Mouse (Mus musculus) T-helper 1 cell (primary cell): ENCODE measurements around the gene Map3k9.

ENCODE experiments used
- in situ Hi-C: fragments of 300-600 bp; cut with MboI, MseI; formaldehyde crosslinking; loops from one replicate; pipeline ENCODE4 v1.15.1; 2025; ENCODE audit warnings: high pct_unique_total_duplicates

Gene Map3k9

DNA sequence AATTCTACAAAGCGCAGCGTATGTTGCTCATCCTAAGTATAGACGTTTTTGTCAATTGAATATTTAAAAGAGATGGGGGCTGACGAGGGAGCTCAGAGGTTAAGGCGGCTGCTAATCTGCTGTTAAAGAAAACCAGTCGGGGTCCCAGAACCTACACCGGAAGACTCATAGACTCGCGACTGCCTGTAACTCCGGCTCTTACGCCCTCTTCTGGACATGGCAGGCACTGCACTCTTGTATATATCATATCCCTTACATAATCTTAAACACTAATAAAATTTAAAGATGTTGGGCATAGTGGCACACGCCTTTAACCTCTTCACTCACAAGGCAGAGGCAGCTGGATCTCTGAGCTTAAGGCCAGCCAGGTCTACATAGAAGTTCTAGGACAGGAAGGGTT is 6.3 kb upstream of the Map3k9 start:
- in situ Hi-C loops, result no loop called here

DNA sequence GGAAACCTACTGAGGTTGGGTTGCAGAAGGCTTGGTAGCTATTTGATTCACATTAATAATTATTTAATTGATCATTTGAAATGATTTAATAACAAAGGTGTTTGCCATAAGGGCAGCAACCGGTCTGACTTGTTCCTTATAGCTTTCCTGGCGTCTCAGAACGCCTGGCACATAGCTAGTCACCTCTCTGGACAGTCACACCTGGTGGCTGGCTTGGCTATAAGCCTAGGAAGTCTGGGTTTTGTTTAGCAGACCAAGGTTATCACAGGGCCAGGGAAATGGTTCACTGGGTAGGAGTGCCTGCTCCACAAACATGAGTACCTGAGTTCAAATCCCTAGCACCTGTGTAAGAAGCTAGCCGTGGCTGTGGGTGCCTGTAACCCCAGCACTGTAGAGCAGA is 2.3 kb upstream of the Map3k9 start:
- in situ Hi-C loops, result no loop called here

DNA sequence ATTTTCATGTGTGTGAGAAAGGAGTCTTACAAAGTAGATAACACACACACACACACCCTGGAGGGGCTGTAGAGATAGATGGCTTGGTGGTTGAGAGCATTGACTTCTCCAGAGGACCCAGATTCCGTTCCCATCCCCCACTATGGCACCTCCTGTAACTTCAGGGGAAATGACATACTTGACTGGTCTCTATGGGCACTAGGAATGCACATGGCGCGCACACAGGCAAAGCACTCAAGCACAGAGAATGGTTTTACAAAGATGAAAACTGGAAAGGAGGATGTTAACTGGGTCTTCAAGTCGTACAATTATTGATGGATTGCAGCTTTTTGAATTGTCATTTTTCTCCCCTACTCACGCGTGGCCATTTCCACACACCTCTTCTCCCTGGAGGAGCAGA is 1.6 kb upstream of the Map3k9 start:
- in situ Hi-C loops, result no loop called here

DNA sequence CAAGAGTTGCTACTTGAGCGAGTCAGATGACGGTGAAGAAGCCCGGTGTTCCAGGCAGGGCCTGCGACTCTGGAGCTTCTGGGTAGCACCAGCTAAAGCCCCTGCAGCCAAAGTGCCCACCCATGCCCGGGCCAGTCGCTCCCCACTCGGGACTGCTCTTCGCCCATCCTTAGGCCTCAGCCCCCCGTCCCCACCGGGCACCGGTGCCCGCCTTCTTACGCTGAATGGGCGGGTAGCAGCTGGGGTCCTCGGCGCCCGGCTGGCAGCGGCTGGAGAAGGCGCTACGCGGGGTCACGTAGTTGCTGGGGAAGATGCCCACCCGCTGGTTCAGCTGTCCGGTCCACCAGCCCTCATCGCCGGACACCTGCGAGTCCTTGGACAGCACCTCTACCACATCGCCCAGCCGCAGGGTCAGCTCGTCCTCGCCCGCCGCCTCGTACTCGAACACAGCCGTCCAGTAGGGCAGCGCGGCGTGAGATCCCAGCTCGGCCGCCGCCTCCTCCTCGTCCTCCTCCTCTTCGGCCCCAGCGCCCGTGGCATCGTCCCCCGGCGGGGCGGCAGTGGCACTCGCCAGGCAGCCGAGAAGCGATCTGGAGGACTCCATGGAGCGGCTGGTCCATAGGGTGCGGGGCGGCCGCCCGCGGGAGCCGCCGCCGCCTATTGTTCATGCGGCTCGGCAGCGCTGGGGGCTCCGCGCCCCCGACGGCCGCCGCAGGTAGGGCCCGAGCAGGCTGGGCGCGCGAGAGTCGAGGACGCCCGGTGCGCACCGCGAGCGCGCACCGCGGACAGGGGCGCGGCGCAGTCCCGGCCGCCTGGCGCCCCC is 493 bp downstream of the Map3k9 start:
- in situ Hi-C loops, result no loop called here

DNA sequence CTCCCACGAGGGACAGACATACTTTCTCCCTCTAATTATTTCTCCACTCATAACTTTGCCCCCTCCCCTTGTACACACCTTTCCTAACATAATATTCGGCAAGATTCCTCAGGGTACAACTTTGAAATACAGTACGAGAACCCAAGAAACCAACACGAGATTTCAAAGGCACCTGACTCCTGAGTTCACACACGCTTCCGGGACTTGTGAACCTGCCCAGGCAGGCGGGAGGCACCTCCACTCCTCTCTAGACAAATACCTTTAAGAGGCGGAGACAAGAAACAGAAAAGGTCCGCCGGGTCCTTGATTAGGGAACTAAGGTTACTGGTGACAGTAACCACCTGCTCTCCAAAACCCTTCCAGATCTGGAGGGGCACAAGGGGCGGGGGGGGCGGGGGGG is 1.1 kb downstream of the Map3k9 start:
- in situ Hi-C loops, result no loop called here

DNA sequence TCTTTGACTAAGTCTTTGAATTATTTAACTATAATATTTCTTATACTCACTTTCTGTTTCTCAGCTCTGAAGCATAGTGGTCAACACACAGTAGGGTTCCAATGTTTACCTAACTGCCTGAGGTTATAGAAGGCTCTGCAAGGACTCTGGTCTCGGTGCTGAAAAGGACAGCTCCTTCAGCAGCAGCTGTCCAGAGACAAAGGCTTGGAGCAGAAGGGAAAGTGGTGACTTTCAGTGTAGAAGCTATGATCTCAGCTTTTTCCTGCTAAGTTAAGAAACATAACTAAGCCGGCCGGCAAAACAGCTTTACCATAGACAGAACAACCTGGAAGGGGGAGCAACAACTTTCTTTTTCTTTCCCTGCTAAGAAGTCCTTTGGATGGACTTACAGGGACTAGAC is 4.8 kb downstream of the Map3k9 start:
- in situ Hi-C loops, result no loop called here

DNA sequence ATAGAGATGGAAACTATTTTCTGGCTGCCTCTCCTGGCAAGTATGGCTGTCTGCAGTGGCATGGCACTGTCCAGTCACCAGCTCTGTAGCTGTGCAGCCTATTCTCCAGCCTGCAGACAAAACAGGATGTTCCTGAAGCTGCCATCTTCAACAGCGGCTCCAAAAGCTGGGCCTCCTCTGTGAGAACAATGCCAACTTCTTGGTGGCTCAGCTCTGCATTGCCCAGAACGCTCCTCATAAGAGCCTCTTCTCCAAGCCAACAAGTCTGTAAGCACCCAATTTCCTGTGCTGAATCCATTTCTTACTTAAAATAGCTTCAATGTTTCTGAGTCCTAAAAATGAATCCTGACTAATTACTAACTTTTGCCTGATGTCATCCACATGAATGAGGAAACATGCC is 5.3 kb downstream of the Map3k9 start:
- in situ Hi-C loops, result no loop called here

DNA sequence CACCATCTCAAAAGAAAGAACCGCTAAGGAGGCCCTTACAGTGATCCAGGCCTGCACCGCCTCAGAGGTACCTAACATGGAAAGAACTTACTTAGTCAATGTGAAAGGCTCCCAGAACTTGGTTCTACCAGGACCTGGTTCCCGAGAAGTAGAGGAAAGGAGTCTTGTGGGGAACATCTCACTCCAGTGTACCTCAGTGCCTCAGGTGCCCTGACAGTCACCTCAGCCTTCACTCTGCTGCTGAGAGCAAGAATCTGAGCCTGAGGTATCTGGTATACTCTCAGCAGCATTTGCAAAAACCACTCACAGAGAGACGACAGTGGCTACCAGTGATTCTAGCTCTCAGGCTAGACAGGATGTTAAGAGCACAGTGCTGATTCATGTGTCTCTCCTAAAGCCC is 6.8 kb downstream of the Map3k9 start:
- in situ Hi-C loops, result no loop called here

DNA sequence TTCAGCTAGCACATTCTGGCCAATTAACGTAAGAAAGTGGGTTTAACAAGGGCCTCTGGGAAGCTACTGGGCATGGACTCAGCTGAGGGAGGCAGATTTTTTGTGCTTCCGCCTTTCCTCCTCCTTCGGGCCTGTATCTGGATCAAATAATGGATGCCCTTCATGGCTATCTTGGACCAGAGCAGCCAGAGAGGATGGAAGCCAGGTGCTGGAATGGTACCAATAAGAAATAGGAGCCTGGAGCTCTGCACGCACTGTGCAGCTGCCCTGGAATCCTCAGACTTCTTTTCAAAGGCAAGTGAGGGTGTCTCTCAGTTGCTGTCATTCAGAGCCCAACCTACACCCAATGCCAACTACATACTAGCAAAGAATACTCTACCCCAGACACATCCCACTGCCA is 11.5 kb downstream of the Map3k9 start:
- in situ Hi-C loops, result no loop called here

DNA sequence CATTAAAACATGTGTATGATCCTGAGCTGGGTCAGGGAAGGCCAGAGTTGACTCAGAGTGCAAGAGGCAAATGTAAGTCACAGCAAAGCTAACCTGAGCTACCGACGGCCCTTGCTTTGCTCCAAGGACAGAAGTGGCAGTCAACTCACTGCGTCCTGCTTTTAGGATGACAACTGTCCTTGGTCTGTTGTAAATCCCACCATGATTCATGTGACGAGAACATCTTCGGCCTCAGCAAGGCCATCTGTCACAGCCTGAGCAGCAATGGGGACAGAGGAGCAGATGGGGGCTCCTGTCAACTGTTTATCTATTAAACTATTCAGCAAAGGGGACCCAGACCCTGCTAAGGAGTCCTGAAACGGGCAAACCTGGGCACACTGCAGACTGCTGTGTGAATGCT is 15.6 kb downstream of the Map3k9 start:
- in situ Hi-C loops, result no loop called here

DNA sequence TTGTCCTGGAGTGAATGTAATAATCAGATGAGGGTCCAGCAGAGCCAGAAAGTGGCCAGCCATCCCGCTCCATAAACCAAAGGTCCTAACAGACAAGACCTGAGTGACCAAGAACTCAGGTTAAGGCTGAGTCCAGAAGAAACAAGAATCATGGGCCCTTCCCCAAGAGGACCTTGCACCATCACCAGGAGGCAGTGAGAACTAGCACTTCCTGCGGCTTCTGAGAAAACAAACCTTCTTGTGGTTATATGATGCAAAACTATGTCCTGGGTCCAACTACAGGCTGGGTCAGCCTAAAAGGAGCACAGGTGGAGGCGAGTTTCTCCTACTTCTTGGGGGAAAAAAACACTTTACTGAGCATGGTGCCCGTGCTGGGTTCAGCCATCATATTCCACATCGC is 16.6 kb downstream of the Map3k9 start:
- in situ Hi-C loops, result no loop called here

DNA sequence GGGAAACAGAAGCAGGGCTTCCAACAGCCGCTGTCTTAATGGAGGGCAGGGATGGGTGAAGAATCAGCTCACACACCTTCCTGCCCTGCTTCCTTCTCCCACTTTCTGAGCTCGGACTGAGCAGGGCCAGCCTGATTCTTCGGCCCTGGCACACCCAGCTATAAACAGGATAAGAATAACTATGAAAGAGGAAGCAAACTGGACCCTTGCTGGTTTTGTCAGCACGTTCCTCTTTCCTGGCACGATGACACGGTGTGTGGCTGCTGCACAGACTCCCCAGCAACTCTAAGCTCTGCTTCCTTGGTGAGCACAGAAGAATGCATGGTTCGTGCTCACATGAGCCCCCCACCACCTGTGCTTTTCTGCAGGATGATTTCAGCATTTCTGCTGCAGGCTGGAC is 26.3 kb downstream of the Map3k9 start:
- in situ Hi-C loops, result no loop called here

DNA sequence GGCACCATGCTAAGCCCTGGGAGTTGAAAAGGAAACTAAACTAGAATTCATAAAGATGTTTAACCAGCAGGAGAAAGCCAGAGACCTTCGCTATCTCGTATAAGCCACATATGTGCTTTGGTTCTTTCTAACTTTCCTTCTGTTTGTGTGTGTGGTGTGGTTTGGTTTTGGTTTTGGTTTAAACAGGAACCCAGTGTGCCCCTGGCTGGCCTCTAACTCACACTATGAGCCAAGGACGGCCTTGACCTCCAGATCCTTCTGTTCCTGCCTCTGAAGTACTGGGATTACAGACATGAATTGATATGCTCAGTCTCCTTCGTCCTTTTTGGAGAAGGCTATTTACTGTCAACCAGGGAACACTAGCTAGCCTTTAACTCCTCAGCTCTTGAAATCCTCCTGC is 29.9 kb downstream of the Map3k9 start:
- in situ Hi-C loops, result no loop called here

DNA sequence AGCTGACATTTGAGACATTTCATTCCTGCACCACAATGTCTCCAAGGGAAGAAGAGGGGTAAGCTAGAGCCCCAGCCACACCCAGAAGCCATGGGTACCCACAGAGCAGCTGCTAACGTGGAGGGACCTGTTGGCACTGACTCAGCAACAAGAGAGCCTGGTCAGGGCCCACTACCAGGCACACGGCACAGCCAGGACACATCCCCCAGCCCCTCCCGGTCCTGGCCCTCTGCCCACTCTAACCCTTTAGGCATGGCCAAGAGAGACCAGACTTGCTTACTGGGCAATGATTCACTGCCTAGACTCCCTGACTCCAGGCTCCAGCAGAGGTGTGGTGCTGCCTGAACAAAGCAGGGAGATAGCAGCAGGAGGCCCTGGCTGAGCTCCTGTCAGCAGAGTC is 32.1 kb downstream of the Map3k9 start:
- in situ Hi-C loops, result no loop called here

DNA sequence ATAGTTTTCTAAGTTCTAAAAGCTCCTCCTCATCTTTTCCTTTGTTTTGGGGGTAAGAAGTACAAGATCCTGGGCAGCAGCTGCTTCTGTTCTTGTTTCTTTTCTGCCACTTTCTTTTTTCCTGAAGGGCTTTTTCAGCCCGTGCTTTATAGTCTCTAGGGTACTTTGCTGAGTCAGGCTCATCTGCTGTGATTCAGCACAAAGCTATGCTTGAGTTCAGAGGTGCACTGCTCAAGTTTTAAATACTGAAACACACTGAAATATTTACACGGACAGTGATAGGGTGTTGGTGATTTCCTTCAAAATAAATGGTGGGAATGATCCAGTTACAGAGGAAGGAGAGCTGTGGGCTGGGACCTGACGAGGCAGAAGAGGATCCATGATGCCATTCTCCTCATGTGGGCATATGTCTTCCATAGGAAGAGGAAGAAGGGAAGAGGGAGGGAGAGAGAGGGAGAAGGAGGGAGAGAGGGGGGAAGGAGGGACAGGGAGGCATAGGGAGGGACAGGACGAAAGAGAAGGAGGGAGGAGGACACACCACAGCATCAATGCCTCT is 32.9 kb downstream of the Map3k9 start:
- in situ Hi-C loops, result no loop called here

DNA sequence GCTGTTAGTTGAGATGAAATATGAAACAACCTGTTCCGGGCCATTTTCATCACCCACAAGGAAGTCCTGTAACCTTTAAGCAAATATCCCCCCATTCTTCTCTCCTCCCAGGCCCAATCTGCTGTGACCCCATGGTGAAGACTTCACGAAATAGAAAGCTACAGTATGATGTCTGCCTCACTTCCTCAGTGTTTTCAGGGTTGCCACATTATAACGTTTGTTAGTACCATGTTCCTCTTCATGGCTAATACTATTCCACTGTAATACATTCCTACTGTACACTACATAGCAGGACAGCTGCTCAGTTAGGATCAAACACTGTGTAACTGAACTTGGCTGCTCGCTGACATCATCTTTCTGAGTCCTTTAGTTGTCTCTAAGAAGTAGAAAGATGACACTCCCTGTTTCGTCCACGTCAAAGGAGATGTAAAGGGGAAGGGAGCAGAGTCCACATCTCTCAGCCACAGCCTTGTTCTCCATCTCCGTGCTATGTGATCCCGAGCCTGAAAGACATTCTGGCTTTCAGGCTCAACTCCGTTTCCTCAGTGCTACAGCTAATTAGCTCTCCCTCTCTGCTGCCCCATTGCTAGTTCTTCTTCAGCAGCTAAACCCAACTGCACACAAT is 34.5 kb downstream of the Map3k9 start:
- in situ Hi-C loops, result no loop called here

DNA sequence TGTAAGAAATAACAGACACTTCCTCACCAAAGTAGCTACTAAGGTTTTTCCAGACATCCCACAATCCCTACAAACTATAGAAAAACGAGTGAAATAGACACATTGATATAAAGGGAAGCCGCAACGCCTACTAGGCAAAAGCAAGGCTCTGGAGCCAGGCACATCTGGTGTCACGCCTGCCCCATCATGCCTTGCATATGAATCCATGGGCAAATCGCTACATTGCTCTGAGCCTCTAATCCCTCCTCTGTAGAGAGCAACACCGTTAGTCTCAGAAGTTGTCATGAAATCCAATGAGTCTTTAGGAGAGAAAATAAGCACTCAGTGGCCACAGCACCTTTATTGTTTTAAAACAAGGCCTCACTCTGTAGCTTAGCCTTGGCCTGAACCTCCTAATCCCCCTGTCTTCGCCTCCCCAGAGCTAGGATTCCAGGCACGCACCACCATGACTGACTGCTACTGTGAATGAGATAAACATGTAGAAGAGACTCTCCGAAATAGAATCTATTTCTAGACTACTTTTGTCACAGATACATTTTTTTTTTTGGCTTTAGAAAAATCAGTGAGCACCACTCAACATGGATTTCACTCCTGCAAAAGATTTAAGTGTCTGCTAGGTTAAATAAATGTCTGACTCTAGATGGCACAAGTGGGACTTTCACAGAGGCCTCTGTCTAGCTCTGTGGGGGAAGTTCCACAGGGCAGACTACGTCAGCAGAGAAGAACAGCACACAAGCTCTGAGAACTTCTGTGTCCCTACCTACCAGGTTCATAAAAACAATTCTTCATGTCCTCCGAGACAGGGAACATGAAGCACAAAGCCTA is 45.5 kb downstream of the Map3k9 start:
- in situ Hi-C loops, result no loop called here

DNA sequence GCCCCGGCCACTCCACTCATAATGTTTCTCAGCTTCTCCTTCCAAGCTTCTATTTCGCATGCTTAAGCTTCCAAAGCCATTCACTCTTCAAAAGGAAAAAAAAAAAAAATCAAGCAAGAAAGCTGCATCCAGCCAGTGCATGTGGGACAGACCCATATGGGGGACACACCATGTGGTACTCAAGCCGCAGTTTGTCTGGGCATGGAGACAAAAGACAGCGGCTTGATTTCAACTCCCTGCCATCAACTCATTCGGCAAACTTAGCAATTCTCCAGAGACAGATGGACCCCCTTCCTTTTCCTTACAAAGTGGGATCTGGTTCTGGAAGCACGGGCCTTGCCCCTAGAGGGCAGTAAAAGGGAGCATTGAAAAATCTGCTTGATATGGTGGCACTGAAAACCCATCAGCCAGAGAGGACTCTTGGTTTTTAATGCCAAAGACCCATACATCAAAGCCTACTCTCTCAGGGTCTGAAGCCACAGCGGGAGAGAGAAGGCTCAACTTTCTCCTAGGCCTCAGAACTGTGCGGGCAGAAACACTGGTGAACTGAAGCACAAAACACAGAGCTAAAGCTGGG is 54.6 kb downstream of the Map3k9 start:
- in situ Hi-C loops, result no loop called here

DNA sequence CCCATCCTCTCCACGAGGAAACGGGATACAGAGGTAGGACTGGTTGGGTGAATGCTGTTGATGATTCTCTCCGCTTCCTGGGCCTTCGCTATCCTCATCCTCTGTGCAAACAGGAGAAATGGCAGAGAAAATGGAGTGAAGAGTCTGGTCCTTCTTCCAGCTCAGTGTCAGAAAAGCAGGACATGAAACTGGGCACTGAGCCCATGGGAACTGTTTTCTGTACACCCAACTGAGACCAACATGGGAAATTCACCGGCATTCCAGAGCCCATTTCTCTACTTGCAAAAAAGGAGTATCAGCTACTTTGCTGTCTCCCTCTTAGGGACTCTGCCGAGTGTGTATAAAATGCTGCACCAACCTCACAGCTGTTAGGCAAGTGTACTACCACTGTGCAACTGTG is 56.2 kb downstream of the Map3k9 start:
- in situ Hi-C loops, result loop anchor here (5.0 kb wide), 1 partner anchor 87 kb away; no protein-coding TSS in a partner anchor

DNA sequence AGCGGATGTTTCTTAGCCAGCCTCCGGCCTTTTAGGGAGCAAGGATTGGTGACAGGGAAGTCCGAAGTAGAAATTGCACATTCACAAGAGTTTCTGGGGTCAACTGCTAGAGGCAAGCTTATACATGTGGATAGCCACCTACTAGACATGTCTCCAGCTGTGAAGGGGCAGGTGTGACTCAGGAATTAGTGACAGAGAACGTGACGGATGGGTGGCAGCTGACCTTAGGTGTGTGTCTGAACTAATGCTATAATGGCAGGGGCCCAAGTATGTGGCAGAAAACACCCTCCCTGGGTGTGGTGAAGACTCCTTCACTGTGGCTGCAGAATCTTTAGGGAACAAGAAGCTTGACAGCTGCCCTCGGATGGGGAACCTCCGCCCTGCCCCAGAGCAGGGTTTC is 57.6 kb downstream of the Map3k9 start:
- in situ Hi-C loops, result loop anchor here (5.0 kb wide), 1 partner anchor 86 kb away; no protein-coding TSS in a partner anchor

DNA sequence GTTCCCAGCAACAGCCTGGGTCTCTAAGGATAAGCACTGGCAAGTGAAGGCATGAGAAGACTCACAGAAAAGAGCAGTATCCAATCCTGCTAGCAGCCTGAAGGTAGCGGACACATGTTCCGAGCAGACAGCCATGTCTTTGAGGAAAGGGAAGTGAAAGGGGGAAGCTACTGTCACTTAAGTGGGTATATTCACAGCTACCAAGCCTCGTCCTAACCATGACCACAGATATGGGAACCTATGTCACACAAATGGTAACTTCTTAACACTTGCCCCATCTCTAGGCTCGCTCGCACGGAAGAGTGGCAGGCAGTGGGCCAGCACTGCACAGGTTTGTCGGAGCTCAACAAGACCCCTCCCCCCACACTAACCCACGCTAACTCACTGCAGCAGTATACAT is 61.3 kb downstream of the Map3k9 start:
- in situ Hi-C loops, result loop anchor here (5.0 kb wide), 1 partner anchor 82 kb away; no protein-coding TSS in a partner anchor

DNA sequence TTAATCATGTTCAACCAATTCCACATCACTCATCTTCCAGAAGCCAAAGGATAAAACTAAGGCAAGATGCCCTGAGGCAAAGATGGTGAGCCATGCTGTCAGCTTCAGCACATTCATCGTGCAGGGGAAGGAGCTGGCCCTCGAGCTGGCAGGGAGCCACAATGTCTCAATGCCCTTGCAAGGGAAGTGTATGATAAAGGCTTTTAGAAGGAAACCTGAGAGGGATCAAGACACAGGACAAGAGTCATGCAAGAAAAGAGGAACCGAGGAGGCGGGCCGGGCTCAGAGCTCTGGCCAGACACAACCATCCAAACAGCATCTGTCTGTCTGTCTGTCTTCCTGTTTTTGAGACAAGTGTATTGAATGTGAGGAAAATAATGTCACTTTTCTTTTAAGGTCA is 61.8 kb downstream of the Map3k9 start:
- in situ Hi-C loops, result no loop called here
